Mouse (Mus musculus): Measurements from ENCODE around the gene G0s2. TPM values are rescaled to one million over a fixed set of nuclear protein-coding genes. Genes with fewer than 3 reads are reported as not detected.
"Not testable (repeated sequence)": the region's sequence is repeated elsewhere in the genome, so short reads cannot be mapped to it uniquely, and the experiment has no call there.

G0s2 gene
- total RNA-seq, 2 experiments from 2014 or later = 6.0 to 7.3 TPM

GRCm38 (mm10) chr1:193303096-193303495 is 30.1 kb upstream of the G0s2 start:
- intact Hi-C loops (cut with DNase I) = no loop called here
- H3K4me3 ChIP-seq = no peak overlapping the region
- DNase-seq (ENCODE audit: extremely low spot score in 1 of 2, low spot score in 2 of 2) = no peak
- TF ChIP-seq CTCF (IDR thresholded peaks at IDR 0.05) = no peak
- no peak overlapping the region for H3K27ac ChIP-seq

DNA sequence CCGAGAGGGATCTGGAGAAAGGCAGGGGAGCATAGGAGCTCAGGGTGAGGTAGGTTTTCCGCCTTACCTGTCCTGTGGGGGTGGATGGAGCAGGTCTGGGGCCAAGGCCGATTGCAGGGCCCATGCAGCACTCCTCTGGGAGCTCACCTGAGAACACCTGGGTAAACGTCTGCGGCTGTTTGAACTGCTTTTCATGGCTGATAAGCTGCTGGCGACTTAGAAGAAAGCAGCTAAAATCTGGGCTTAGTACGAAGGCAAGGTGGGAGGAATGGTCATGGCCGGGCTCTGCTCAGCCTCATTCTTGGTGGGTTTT is 29.0 kb upstream of the G0s2 start:
- intact Hi-C loops (cut with DNase I) = no loop called here
- no peak for TF ChIP-seq CTCF (IDR thresholded peaks at IDR 0.05)
- Histone ChIP-seq H3K4me3 (no peak overlapping the region), H3K27ac (no peak overlapping the region)
- DNase-seq (ENCODE audit: extremely low spot score in 1 of 2, low spot score in 2 of 2) = no peak

DNA sequence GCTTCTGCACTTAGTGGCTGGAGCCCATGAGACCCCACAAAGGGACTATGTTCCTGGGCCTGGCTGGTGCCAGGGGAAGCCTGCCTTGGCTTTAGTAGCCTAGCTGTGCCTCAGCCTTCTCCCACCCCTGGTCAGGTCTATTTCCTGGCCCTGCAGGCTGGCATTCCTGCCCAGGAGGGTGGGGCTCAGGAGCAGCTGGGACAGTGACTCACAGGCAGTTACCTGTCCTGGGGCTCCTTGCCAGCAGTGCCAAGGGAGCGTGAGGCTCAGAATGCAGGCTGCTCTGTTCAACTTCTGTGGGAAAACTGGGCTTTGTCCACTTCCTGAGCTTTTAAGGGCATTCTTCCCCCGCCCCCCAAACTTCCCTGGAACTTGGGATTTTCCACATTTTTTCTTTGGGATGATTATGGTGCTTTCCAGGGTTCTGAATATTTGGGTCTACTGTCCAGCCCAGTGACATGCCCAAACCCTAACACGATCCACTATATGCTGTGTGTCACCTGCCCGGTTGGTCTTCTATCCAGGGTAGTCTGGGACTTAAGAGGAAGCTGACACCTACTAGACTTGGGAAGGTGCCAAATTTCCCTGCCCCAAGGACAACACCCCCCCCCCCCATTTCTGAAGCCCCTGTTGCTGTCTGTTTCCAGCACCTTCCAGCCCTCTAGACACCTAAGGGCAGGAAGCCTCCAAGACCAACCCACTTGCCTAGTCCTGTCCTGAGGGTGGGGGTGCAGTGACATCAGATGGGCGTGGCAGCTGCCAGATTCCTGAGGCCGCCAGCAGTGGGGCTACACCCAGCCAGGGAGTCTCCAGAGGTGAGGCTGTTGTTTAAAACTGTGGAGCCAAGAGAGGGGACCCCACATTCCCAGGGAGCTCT is 28.4 kb upstream of the G0s2 start:
- no peak overlapping the region for H3K4me3 ChIP-seq
- TF ChIP-seq CTCF (IDR thresholded peaks at IDR 0.05) = no peak
- DNase-seq (ENCODE audit: extremely low spot score in 1 of 2, low spot score in 2 of 2) = no peak
- no peak overlapping the region for H3K27ac ChIP-seq
- intact Hi-C loops (cut with DNase I) = no loop called here

GRCm38 (mm10) chr1:193299995-193300394 is 27.0 kb upstream of the G0s2 start:
- no peak for TF ChIP-seq CTCF (IDR thresholded peaks at IDR 0.05)
- intact Hi-C loops (cut with DNase I) = no loop called here
- no peak overlapping the region for H3K4me3 ChIP-seq
- DNase-seq (ENCODE audit: extremely low spot score in 1 of 2, low spot score in 2 of 2) = no peak
- H3K27ac ChIP-seq = no peak overlapping the region

DNA sequence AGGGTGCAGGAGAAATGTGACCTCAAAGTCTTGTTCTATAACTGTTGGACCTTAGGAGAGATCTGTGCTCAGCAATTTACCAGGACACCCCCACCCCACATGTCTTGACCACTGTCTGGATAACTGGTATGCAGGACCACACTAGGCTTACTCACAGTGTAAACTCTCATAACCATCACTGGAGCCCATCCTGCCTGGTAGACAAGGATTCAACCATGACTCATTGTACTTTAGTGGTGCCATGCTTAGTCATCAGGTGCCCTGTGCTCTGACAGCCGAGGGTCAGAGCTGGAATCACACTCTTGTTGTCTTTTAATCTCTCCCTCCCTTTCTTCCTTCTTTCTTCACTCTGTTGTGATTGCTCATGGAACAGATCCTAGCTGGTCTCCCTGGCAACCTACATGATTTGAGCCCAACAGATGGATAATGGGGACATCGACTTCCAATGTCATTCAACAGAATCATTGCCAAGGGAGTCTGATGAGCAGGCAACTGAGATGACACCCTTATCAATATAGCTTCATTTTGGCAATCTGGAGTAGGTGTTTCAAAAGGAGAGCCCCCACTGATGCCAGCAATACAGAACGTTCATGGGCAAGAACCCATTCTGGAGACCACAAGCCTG is 25.2 kb upstream of the G0s2 start:
- intact Hi-C loops (cut with DNase I) = no loop called here
- no peak for DNase-seq (ENCODE audit: extremely low spot score in 1 of 2, low spot score in 2 of 2)
- Histone ChIP-seq H3K27ac (no peak overlapping the region), H3K4me3 (no peak overlapping the region)
- no peak for TF ChIP-seq CTCF (IDR thresholded peaks at IDR 0.05)

GRCm38 (mm10) chr1:193295920-193296319 is 22.9 kb upstream of the G0s2 start:
- no peak for DNase-seq (ENCODE audit: extremely low spot score in 1 of 2, low spot score in 2 of 2)
- H3K4me3 ChIP-seq = no peak overlapping the region
- TF ChIP-seq CTCF (IDR thresholded peaks at IDR 0.05) = no peak
- intact Hi-C loops (cut with DNase I) = no loop called here
- H3K27ac ChIP-seq = no peak overlapping the region

DNA sequence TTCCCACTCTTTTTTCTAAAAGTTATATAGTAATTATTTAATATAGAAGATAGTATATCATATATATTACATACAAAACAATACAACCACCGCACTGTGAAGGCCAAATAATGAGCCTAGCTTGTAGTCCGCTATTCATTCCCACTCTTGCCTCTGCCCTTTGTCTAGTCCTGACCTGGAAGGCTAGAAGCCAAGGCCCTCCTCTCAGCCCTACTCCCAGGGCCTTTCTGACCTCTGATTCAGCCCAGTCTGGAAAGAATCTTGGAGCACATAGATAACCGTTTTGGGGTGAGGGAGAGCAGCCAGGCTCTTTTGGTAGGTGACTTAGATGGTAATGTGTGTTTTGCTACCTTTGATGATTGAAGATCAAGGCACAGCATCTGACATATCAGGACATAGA is 20.9 kb upstream of the G0s2 start:
- no peak overlapping the region for H3K4me3 ChIP-seq
- intact Hi-C loops (cut with DNase I) = no loop called here
- DNase-seq (ENCODE audit: extremely low spot score in 1 of 2, low spot score in 2 of 2) = no peak
- H3K27ac ChIP-seq = no peak overlapping the region
- TF ChIP-seq CTCF (IDR thresholded peaks at IDR 0.05) = no peak

GRCm38 (mm10) chr1:193293039-193293438 is 20.0 kb upstream of the G0s2 start:
- Histone ChIP-seq H3K4me3 (no peak overlapping the region), H3K27ac (no peak overlapping the region)
- intact Hi-C loops (cut with DNase I) = no loop called here
- DNase-seq (ENCODE audit: extremely low spot score in 1 of 2, low spot score in 2 of 2) = no peak
- no peak for TF ChIP-seq CTCF (IDR thresholded peaks at IDR 0.05)

DNA sequence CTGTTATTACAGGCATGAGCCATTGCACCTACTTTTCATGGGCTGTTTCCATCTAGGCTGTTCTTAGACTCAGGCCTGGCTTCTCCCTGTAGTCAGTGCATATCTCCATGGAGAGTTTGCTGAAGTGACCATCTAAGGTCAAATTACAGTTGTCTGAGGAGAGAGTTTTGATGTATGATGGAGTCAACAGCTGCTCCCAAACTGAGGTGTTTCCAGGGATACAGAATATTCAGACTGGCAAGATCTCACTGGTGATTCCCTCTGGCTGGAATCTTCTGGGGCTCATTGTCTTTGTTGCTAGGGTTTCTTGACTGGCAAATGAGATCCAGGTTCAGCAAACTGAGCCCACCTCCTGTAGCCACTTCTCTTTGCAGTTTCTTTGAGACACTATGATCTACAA is 17.7 kb upstream of the G0s2 start:
- DNase-seq (ENCODE audit: extremely low spot score in 1 of 2, low spot score in 2 of 2) = no peak
- H3K27ac ChIP-seq = no peak overlapping the region
- TF ChIP-seq CTCF (IDR thresholded peaks at IDR 0.05) = no peak
- no peak overlapping the region for H3K4me3 ChIP-seq
- intact Hi-C loops (cut with DNase I) = no loop called here

DNA sequence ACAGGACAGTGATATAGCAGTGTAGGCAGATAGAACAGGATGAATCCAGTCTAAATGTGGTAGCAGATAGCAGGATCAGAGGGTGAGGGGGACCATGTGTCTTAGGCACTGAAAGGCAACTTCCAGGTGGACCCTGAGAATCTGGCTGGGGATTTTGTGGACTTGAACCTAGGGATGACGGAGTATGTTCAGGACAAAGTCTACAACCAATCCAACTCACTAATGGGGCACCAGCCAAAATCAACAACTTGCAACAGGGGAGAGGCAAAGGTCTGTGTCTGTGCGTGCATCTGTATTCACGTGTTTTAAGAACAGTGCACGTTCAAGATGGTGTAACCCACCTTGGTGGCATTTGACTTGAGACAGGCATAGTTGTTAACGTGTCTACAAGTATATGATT is 16.9 kb upstream of the G0s2 start:
- Histone ChIP-seq H3K27ac (no peak overlapping the region), H3K4me3 (no peak overlapping the region)
- intact Hi-C loops (cut with DNase I) = no loop called here
- no peak for TF ChIP-seq CTCF (IDR thresholded peaks at IDR 0.05)
- no peak for DNase-seq (ENCODE audit: extremely low spot score in 1 of 2, low spot score in 2 of 2)

GRCm38 (mm10) chr1:193289076-193289475 is 16.1 kb upstream of the G0s2 start:
- H3K27ac ChIP-seq = no peak overlapping the region
- no peak for DNase-seq (ENCODE audit: extremely low spot score in 1 of 2, low spot score in 2 of 2)
- no peak overlapping the region for H3K4me3 ChIP-seq
- no peak for TF ChIP-seq CTCF (IDR thresholded peaks at IDR 0.05)
- intact Hi-C loops (cut with DNase I) = no loop called here

DNA sequence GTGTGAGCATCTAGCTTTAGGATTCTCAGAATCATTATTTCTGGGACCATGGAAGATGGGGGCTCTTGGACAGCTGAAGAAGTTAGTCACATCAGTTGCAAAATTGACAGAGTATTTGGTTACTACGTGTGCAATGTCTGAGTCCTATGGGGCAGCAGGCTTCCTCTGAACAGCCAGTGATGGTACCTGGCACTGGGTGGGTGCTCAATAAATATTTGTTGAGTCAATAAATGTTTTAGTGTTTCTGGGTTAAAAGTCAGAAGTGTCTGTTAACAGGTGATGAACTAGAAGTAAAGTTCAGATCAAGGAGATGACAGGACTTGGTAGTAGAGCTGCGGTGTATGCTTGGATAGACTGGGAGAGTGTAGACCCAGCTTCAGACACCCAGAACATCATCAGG is 14.6 kb upstream of the G0s2 start:
- intact Hi-C loops (cut with DNase I) = no loop called here
- no peak for DNase-seq (ENCODE audit: extremely low spot score in 1 of 2, low spot score in 2 of 2)
- no peak for TF ChIP-seq CTCF (IDR thresholded peaks at IDR 0.05)
- Histone ChIP-seq H3K4me3 (no peak overlapping the region), H3K27ac (no peak overlapping the region)

GRCm38 (mm10) chr1:193285766-193286325 is 12.8 kb upstream of the G0s2 start:
- intact Hi-C loops (cut with DNase I); H3K27ac ChIP-seq; DNase-seq (ENCODE audit: extremely low spot score in 1 of 2, low spot score in 2 of 2); H3K4me3 ChIP-seq: not testable (repeated sequence)
